Mouse (Mus musculus) erythroblast, embryonic 14.5 days (primary cell): ENCODE data around the gene BC030870.

ENCODE experiments used
- GATA1 ChIP-seq: IDR thresholded peaks from 2 replicates; pipeline ENCODE4 v1.6.1; 2012; ENCODE audit warnings: low read length, inconsistent platforms, mixed read lengths
- TAL1 ChIP-seq: IDR thresholded peaks from 3 replicates; pipeline ENCODE4 v1.6.1; 2012; ENCODE audit warnings: low read length, inconsistent platforms, mixed read lengths

- TF ChIP-seq GATA1 (no peak), TAL1 (no peak)
Observed at GRCm38 (mm10) chr8:65138830-65139466, 9.6 kb upstream of the BC030870 start.
